Mouse (Mus musculus) stomach, embryonic 15.5 days (tissue): Measurements from ENCODE around the gene Ntf3. TPM values are rescaled to one million over a fixed set of nuclear protein-coding genes. Genes with fewer than 3 reads are reported as not detected.

Experiments
- ATAC-seq: fragments of 200-750 bp; cut with Nextera tagmentation; 2 replicates; pipeline ENCODE4 v1.8.0; 2017; ENCODE audit warnings: low read depth, moderate number of reproducible peaks, moderate TSS enrichment; ENCODE audit not compliant: insufficient read depth, low FRiP score
- H3K27ac ChIP-seq: fragments of 300-500 bp; sonication (generic); 2 replicates; pipeline ENCODE4 v1.5.1; 2015; ENCODE audit warnings: mild to moderate bottlenecking, inconsistent platforms
- H3K27me3 ChIP-seq: fragments of 300-500 bp; sonication (generic); replicated peaks from 2 replicates; pipeline ENCODE4 v1.6.1; 2015; ENCODE audit warnings: inconsistent platforms
- H3K36me3 ChIP-seq: fragments of 300-500 bp; sonication (generic); 2 replicates; pipeline ENCODE4 v1.6.1; 2015; ENCODE audit warnings: inconsistent platforms
- H3K4me1 ChIP-seq: fragments of 300-500 bp; sonication (generic); 2 replicates; pipeline ENCODE4 v1.6.1; 2015; ENCODE audit warnings: inconsistent platforms
- H3K4me2 ChIP-seq: fragments of 300-500 bp; sonication (generic); 2 replicates; pipeline ENCODE4 v1.6.1; 2015; ENCODE audit warnings: mild to moderate bottlenecking, inconsistent platforms
- H3K4me3 ChIP-seq: fragments of 300-500 bp; sonication (generic); replicated peaks from 2 replicates; pipeline ENCODE4 v1.5.1; 2015; ENCODE audit warnings: inconsistent platforms
- H3K9ac ChIP-seq: fragments of 300-500 bp; sonication (generic); 2 replicates; pipeline ENCODE4 v1.6.1; 2015; ENCODE audit warnings: inconsistent platforms
- H3K9me3 ChIP-seq: fragments of 300-500 bp; sonication (generic); 2 replicates; pipeline ENCODE4 v1.6.1; 2016; ENCODE audit warnings: inconsistent platforms
- WGBS: fragments of 180-500 bp; shearing (Covaris S2); methylation state at CpG from one replicate; pipeline ENCODE4 v1.1.7; 2015; 5-methylcytosine and 5-hydroxymethylcytosine counted together
- polyA plus RNA-seq: library from polyadenylated mRNA; unstranded; fragments of >200 nt; fragmentation: Nextera tagmentation; extraction: Ambion mirVana; gene quantifications from 2 replicates; pipeline ENCODE4 v1.2.1, GENCODE M21; 2015

The Ntf3 gene
- polyA plus RNA-seq, 1 experiment from 2014 or later: 9.5 TPM

GRCm38 (mm10) chr6:126097471-126097870 is 69.2 kb downstream of the Ntf3 start:
- H3K9me3 ChIP-seq: no peaks in the 10 kb centered on the region
- peaks cover 3% of the 10 kb centered on the region; the same call in 1 of the 2 replicates for H3K4me1 ChIP-seq
- 68% methylated on average over 5 of the region's 5 CpGs for WGBS
- no peaks in the 10 kb centered on the region for H3K36me3 ChIP-seq
- H3K4me2 ChIP-seq: no peak overlapping the region
- no peak overlapping the region for H3K9ac ChIP-seq
- no peak for ATAC-seq
- H3K27me3 ChIP-seq: no peaks in the 10 kb centered on the region
- no peak overlapping the region for H3K27ac ChIP-seq
- no peak overlapping the region for H3K4me3 ChIP-seq

GRCm38 (mm10) chr6:126096085-126096484 is 70.6 kb downstream of the Ntf3 start:
- no peaks in the 10 kb centered on the region for H3K27me3 ChIP-seq
- H3K4me1 ChIP-seq: peaks cover 3% of the 10 kb centered on the region; the same call in 1 of the 2 replicates
- no peak overlapping the region; the same call in 1 of the 2 replicates for H3K27ac ChIP-seq
- H3K36me3 ChIP-seq: no peaks in the 10 kb centered on the region
- no peak overlapping the region for H3K4me2 ChIP-seq
- no peak for ATAC-seq
- WGBS: 61% methylated on average over 13 of the region's 13 CpGs
- no peak overlapping the region for H3K4me3 ChIP-seq
- H3K9me3 ChIP-seq: no peaks in the 10 kb centered on the region
- H3K9ac ChIP-seq: no peak overlapping the region

DNA sequence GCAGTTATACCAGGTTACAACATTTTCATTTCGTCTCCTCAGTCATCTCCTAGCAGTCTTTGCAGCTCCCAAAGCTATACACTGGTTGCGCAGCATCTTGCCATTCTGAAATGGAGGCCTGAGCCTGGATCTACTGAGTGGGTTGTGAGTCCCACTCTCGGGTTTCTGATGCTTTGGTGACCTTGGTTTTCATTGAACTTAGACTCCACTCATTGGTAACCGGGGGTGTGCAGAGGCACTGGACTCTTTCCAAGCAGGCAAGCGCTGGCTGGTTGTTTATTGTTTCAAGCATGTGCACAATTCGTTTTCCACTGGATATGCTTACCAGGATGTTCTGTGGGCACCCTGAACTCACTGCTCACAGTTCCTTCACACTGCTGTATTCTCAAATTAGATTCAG is 71.7 kb downstream of the Ntf3 start:
- Histone ChIP-seq H3K4me2 (no peak overlapping the region), H3K36me3 (no peaks in the 10 kb centered on the region), H3K9ac (no peak overlapping the region), H3K27me3 (no peaks in the 10 kb centered on the region), H3K4me3 (no peak overlapping the region), H3K9me3 (no peaks in the 10 kb centered on the region), H3K27ac (no peak overlapping the region), H3K4me1 (peaks cover 3% of the 10 kb centered on the region; the same call in 1 of the 2 replicates)
- 65% methylated on average over 6 of the region's 6 CpGs for WGBS
- no peak for ATAC-seq

- no peak for ATAC-seq
- Histone ChIP-seq H3K4me3 (no peak overlapping the region), H3K27me3 (no peaks in the 10 kb centered on the region), H3K4me1 (peaks cover 3% of the 10 kb centered on the region; the same call in 1 of the 2 replicates), H3K36me3 (no peaks in the 10 kb centered on the region), H3K27ac (no peak overlapping the region), H3K9ac (no peak overlapping the region), H3K9me3 (no peaks in the 10 kb centered on the region), H3K4me2 (no peak overlapping the region)
- 48% methylated on average over 5 of the region's 5 CpGs for WGBS
Measured at GRCm38 (mm10) chr6:126092026-126092425, 74.7 kb downstream of the Ntf3 start.

- no peak overlapping the region for H3K9ac ChIP-seq
- H3K4me2 ChIP-seq: no peak overlapping the region
- no peaks in the 10 kb centered on the region for H3K4me1 ChIP-seq
- no peaks in the 10 kb centered on the region for H3K27me3 ChIP-seq
- 77% methylated on average over 1 of the region's 1 CpGs for WGBS
- no peak overlapping the region for H3K4me3 ChIP-seq
- H3K9me3 ChIP-seq: no peaks in the 10 kb centered on the region
- ATAC-seq: no peak
- no peak overlapping the region for H3K27ac ChIP-seq
- no peaks in the 10 kb centered on the region for H3K36me3 ChIP-seq
Measured at GRCm38 (mm10) chr6:126090063-126090462, 76.6 kb downstream of the Ntf3 start.

DNA sequence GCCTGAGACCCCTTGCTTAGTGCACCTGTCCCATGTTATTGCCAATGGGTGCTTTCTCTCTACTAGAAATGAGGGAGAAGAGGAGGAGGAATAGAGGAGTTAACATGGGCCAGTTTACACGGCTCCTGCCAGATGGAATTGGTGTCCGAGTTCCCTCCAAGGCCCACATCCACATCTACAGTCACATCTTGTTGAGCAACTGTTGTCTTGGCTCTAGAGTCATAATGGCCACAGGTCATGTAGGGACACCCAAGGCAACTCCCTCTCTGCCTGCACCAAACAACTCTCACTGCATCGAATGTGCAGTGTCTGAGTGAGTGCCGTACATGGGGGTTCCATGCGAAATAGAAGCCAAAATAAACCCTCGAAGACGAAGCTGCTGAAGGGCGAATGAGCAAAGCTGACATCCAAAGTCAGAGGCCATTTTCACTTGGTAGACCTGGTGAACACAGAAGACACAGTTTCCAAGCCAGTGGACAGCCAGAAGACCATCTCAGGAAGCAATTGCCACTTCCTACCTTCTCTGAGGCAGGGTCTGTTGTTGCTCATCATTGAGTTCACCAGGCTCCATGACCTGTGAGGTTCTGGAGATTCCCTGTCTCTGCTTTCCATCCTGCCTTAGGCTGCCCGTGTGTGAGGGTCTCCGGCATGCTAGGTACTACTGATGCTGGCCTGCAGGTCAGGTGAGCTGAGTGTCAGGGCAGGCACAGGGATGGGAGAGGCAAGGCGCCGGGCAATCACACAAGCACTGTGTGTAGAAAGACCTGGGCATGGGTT is 78.0 kb downstream of the Ntf3 start:
- Histone ChIP-seq H3K27ac (no peak overlapping the region), H3K4me2 (no peak overlapping the region), H3K4me3 (no peak overlapping the region), H3K9ac (no peak overlapping the region), H3K27me3 (no peaks in the 10 kb centered on the region), H3K4me1 (no peaks in the 10 kb centered on the region), H3K9me3 (no peaks in the 10 kb centered on the region), H3K36me3 (no peaks in the 10 kb centered on the region)
- ATAC-seq: no peak
- 93% methylated on average over 12 of the region's 12 CpGs for WGBS

GRCm38 (mm10) chr6:126086321-126086950 is 80.3 kb downstream of the Ntf3 start:
- no peak overlapping the region for H3K4me2 ChIP-seq
- ATAC-seq: no peak
- no peak overlapping the region for H3K27ac ChIP-seq
- H3K27me3 ChIP-seq: no peaks in the 10 kb centered on the region
- no peaks in the 10 kb centered on the region for H3K4me1 ChIP-seq
- no peak overlapping the region for H3K9ac ChIP-seq
- 79% methylated on average over 3 of the region's 3 CpGs for WGBS
- no peaks in the 10 kb centered on the region for H3K9me3 ChIP-seq
- H3K36me3 ChIP-seq: no peaks in the 10 kb centered on the region
- H3K4me3 ChIP-seq: no peak overlapping the region

GRCm38 (mm10) chr6:126080531-126080930 is 86.2 kb downstream of the Ntf3 start:
- Histone ChIP-seq H3K4me2 (no peak overlapping the region), H3K9ac (no peak overlapping the region), H3K4me3 (no peak overlapping the region), H3K36me3 (no peaks in the 10 kb centered on the region), H3K4me1 (no peaks in the 10 kb centered on the region), H3K9me3 (no peaks in the 10 kb centered on the region), H3K27me3 (no peaks in the 10 kb centered on the region), H3K27ac (no peak overlapping the region)
- no peak for ATAC-seq
- WGBS: 88% methylated on average over 3 of the region's 3 CpGs

DNA sequence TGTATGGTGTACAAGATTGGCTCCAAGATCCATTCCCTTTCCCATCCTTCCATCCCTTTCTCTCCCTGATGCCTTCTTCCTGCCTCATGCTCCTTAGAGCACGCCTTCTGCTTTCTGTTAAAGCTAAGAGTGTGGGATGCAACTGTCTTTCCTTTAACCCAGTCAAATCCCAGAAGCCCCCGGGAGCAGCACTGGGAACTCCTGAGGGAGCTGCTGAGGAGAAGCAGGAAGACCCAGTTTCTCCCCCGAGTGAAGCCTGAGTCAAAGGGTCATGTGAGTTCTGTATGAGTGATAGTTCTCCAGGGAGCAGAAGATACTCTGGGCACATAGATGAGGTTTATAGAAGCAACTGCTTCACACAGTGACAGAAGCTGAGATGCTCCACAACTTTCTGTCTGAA is 109.0 kb downstream of the Ntf3 start:
- ATAC-seq: no peak
- H3K9me3 ChIP-seq: no peaks in the 10 kb centered on the region
- no peak overlapping the region for H3K27ac ChIP-seq
- no peaks in the 10 kb centered on the region for H3K36me3 ChIP-seq
- 73% methylated on average over 3 of the region's 3 CpGs for WGBS
- no peaks in the 10 kb centered on the region for H3K27me3 ChIP-seq
- no peak overlapping the region for H3K4me2 ChIP-seq
- no peak overlapping the region for H3K4me3 ChIP-seq
- H3K9ac ChIP-seq: no peak overlapping the region
- H3K4me1 ChIP-seq: no peaks in the 10 kb centered on the region

DNA sequence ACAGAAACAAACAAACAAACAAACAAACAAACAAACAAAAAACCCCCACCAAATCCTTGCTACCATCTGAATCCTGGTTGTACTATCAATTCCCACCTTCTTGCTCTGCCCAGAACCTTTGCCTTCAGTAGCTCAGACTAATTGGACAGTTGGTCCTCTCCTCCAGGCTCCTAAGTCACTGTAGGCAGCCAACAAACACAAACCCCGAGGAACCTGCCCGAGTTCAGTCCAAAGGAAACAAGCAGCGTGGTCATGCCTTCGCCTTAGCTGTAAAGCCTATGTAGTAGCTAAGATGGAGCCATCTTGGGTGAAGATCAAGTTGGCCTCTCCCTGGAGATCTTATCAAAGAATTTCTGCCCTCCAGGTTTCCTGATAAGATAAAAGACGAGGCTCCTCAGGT is 113.6 kb downstream of the Ntf3 start:
- H3K4me3 ChIP-seq: no peak overlapping the region
- H3K27me3 ChIP-seq: no peaks in the 10 kb centered on the region
- 68% methylated on average over 5 of the region's 5 CpGs for WGBS
- H3K9me3 ChIP-seq: no peaks in the 10 kb centered on the region
- no peaks in the 10 kb centered on the region for H3K4me1 ChIP-seq
- no peak overlapping the region for H3K9ac ChIP-seq
- no peak for ATAC-seq
- H3K27ac ChIP-seq: no peak overlapping the region
- H3K36me3 ChIP-seq: no peaks in the 10 kb centered on the region
- H3K4me2 ChIP-seq: no peak overlapping the region
